Mouse (Mus musculus): Measurements from ENCODE around the gene Zfp120.
"Not testable (repeated sequence)": the region's sequence is repeated elsewhere in the genome, so short reads cannot be mapped to it uniquely, and the experiment has no call there.

The Zfp120 gene

DNA sequence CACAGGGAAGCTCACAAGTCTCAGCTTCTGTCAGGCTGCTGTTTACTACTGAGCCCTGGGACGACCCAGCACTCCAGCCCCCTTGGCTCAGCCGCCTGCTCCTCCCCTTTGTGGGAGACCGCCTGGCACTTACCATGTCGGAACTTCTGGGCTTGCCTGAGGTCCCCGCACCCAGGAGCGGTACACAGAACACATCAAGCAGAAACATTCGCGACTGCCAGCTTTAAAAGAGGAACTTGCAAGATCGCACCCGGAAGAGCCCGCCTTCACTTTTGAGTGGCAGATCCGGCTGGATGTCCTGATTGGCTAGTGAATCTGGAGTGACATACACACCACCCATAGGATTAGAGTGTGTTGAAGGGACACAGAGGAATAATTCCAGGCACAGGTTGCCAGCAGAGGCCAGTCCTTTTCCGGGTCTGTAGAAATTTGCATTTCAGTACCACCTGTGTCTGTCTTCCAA is at the start of gene Zfp120:
Gene Zfp120, minus strand, starts transcription at position 274 of the 463 bp plus-strand sequence.
- DNase-seq: peak; percentile 92

DNA sequence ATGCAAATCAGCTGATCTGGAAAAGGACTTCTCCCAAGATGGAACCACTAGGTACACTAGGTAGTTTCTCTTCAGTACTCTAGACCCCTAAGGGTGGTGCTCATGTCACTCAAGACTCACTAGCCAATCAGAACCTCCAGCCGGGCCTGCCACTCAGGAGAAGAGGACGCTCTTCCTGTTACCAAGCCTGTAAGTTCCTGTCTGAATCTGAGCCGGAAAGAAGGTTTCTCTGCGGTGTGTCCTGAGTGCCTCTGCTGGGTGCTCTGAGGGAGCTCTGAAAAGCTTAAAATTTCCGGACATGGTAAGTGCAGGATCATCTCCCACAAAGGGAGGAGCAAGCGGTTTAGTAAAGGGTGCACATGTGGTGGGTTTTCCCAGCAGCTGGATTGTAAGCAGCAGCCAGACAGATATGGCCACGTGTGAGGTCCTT is 45.1 kb upstream of the Zfp120 start, which contains the start of gene Gm14139:
Gene Gm14139, plus strand, starts transcription at position 186 of the 430 bp plus-strand sequence.
- DNase-seq: not testable (repeated sequence)

DNA sequence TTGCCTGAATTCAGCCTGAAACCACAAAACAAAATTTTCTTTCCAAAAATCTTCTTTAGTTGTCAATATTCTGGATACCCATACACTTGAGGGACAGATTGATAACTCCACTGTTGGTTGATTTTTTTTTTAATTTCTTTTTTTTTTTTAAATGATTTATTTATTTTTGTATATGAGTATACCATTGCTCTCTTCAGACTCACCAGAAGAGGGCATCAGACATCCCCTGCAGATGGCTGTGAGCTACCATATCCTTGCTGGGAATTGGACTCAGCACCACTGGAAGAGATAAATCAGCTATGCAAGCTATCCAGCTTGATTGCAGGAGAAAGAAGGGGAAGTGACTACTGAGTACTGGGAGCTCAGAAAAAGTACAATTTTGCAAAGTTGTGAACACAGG is 44.5 kb upstream of the Zfp120 start:
- not testable (repeated sequence) for DNase-seq

- not testable (repeated sequence) for DNase-seq
These were observed 43.1 kb upstream of the Zfp120 start, which contains the start of gene Gm10770 for GRCm38 (mm10) chr2:150179579-150179978. Gene Gm10770, minus strand, starts transcription at chr2:150179679.

DNA sequence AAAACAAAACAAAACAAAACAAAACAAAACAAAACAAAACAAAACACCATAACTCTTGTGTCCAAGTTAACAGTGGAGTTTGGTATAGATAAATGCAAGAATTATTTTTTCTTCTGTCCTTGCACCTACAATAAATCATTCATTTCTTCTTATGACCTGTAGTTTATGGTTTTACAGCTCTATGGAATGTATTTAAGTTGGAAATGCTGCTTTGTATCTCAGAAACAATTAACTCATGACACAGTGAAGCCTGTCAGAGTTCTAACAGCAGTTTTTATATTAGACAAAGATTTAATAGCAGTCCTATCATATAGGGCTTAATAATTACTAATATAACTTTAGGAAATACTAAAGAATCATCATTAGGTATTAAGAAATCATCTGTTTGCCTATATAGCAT is 37.3 kb upstream of the Zfp120 start:
- DNase-seq: no peak

GRCm38 (mm10) chr2:150166703-150167102 is 30.2 kb upstream of the Zfp120 start:
- DNase-seq: no peak

GRCm38 (mm10) chr2:150132773-150133172 is 3.7 kb downstream of the Zfp120 start:
- no peak for DNase-seq

DNA sequence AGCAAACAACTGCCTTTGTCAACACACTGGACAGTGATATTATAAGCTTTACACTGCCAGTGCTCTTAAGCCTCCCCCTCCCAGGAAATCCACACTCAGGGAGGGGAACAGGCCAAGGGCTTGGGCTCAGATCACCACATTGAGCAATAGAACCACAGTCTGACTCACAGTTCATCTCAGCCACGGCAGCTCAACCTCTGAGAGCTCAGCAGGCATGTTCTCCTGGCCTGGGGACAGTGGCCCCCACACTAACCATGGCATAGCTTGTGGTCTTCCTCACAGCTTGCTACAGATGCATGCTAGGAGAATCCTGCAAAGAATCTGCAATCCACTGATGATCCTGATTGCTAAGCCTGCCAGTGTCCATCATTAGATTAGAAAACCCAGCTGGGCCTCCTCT is 4.5 kb downstream of the Zfp120 start:
- DNase-seq: not testable (repeated sequence)

DNA sequence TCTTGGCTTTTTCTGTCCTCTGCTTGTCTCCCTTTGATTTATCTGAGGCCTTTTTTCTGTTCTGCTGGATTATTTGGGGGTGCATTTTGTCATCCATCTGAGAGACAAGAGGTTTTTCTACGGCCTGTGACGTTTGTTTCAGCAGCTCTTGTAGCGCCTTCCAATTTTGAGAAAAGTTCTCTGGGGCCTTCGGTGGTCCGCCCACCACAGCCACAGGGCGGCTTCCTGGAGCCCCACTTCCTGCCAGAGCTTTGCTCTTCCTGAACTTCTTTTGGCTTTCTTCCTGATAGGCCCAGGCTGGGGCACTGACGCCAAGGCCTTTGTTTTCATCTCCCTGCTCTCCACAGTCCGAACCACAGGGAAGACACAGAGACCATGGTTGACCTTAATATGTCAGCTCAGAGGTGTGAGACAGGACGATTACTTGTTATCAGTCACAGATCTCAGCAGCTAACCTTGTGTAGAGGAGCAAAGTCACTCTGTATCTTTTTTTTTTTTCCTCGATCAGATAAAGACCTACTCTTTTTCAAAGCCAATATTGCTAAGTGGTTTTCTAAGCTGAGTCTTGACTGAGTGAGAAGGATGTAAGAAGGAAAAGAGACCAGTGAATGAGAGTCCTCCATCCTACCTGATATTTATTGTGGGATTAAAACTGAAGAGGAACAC is 25.1 kb downstream of the Zfp120 start:
- no peak for DNase-seq

GRCm38 (mm10) chr2:150099618-150100017 is 36.9 kb downstream of the Zfp120 start:
- peak; percentile 62 for DNase-seq

Data from embryo, embryonic 11 days (tissue).